Mouse (Mus musculus) small intestine, adult 2 months (tissue): ENCODE measurements around the gene Gm6502.
"Not testable (repeated sequence)": the region's sequence is repeated elsewhere in the genome, so short reads cannot be mapped to it uniquely, and the experiment has no call there.

ENCODE experiments used
- CTCF ChIP-seq: fragments of 200-500 bp; IDR thresholded peaks from 2 replicates; pipeline ENCODE4 v1.5.1; 2012; ENCODE audit warnings: low read depth, mild to moderate bottlenecking, control low read depth, inconsistent platforms, low read length, moderate library complexity, mixed read lengths; ENCODE audit not compliant: insufficient replicate concordance, insufficient read length; ENCODE audit errors: extremely low read depth
- POLR2A ChIP-seq: fragments of 200-500 bp; IDR thresholded peaks from 2 replicates; pipeline ENCODE4 v1.6.1; 2012; ENCODE audit warnings: low read depth, mild to moderate bottlenecking, control low read depth, inconsistent platforms, low read length, moderate library complexity

GRCm38 (mm10) chr5:94339449-94339848 lies 25.2 kb downstream of the Gm6502 start, which contains the start of gene AA792892:
- TF ChIP-seq CTCF, POLR2A: not testable (repeated sequence)
